Comparison of ENCODE assay signal across 8 mouse cellular contexts in the genomic region with DNA sequence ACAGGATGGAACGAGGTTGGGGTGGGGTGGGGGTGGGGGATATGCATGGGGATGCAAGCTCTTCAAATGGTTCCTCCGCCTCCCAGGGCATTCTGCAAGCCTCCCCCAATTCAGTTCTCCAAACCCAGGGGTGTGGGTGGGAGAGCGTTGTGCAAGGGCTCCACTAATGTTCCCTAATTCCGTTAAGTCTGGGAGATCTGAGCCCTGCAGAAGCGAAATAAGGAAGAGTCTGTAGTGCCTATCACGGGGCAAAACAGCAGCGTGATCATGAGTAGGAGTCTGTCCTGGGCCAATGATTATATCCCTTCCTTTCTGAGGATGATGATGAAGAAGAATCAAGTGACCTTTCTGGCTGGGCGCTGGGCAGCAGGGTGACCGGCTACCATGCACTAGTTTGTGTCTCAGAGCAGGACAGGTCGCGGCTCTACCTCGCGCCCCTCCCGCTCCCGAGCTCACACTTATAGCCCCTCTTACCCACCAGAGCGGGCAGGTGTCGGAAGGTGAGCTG. TPM values are rescaled to one million over a fixed set of nuclear protein-coding genes. Genes with fewer than 3 reads are reported as not detected.
DNase-seq lines count a peak whose midpoint lies in the region; ATAC-seq lines count a peak whose summit lies in the region.

No protein-coding gene starts in this region.

- peak overlapping the region; percentile 63 for H3K9ac ChIP-seq in embryonic facial prominence, embryonic 11.5 days (replicated peaks; ENCODE audit: low read length)
- peak overlapping the region; percentile 83 for H3K9ac ChIP-seq in heart, embryonic 14.5 days (ENCODE audit: low read length)
- peak overlapping the region; percentile 68 for H3K9ac ChIP-seq in liver, embryonic 11.5 days (ENCODE audit: low read depth, low read length)
- H3K9ac ChIP-seq in midbrain, embryonic 15.5 days = peak overlapping the region; percentile 51

- no peaks in the 10 kb centered on the region for H3K36me3 ChIP-seq in embryonic facial prominence, embryonic 11.5 days (replicated peaks; ENCODE audit: control insufficient read depth, insufficient read depth, low read depth, low read length)
- no peaks in the 10 kb centered on the region for H3K36me3 ChIP-seq in heart, embryonic 14.5 days (ENCODE audit: control insufficient read depth, insufficient read depth, low read length)
- H3K36me3 ChIP-seq in liver, embryonic 11.5 days (ENCODE audit: control insufficient read depth, insufficient read depth, low read length) = no peaks in the 10 kb centered on the region; the same call in 1 of the 2 replicates
- no peaks in the 10 kb centered on the region for H3K36me3 ChIP-seq in midbrain, embryonic 15.5 days (replicated peaks)

- no peak for ATAC-seq in embryonic facial prominence, embryonic 11.5 days (replicated peaks; ENCODE audit: insufficient number of reproducible peaks, low FRiP score, low TSS enrichment, low read depth)
- no peak for ATAC-seq in heart, embryonic 14.5 days (ENCODE audit: insufficient number of reproducible peaks, insufficient read depth, low FRiP score, low read depth)
- ATAC-seq in liver, embryonic 11.5 days (replicated peaks; ENCODE audit: low FRiP score) = peak; percentile 44
- ATAC-seq in midbrain, embryonic 15.5 days (replicated peaks) = no peak

- WGBS in embryonic facial prominence, embryonic 11.5 days = 2% methylated on average over 17 of the region's 17 CpGs
- WGBS in heart, embryonic 14.5 days = under 1% methylated on average over 17 of the region's 17 CpGs
- under 1% methylated on average over 17 of the region's 17 CpGs for WGBS in liver, embryonic 11.5 days
- WGBS in midbrain, embryonic 15.5 days = under 1% methylated on average over 17 of the region's 17 CpGs

- H3K27me3 ChIP-seq in embryonic facial prominence, embryonic 11.5 days (ENCODE audit: control insufficient read depth, insufficient read depth, low read length) = no peaks in the 10 kb centered on the region
- no peaks in the 10 kb centered on the region for H3K27me3 ChIP-seq in heart, embryonic 14.5 days (ENCODE audit: control insufficient read depth, insufficient read depth, low read length)
- H3K27me3 ChIP-seq in liver, embryonic 11.5 days (replicated peaks; ENCODE audit: control insufficient read depth, insufficient read depth, low read length) = no peaks in the 10 kb centered on the region
- peaks cover 26% of the 10 kb centered on the region for H3K27me3 ChIP-seq in midbrain, embryonic 15.5 days (replicated peaks)

- H3K27ac ChIP-seq in embryonic facial prominence, embryonic 11.5 days (replicated peaks; ENCODE audit: low read depth, low read length) = no peak overlapping the region
- peak overlapping the region; percentile 58 to 86 for H3K27ac ChIP-seq in heart, embryonic 14.5 days (replicated peaks in 1 of 2; ENCODE audit: control insufficient read depth in 1 of 2, insufficient read depth in 1 of 2, low read depth in 2 of 2, low read length in 2 of 2)
- H3K27ac ChIP-seq in liver, embryonic 11.5 days (ENCODE audit: low read depth, low read length) = peak overlapping the region; percentile 69
- no peak overlapping the region for H3K27ac ChIP-seq in midbrain, embryonic 15.5 days

- H3K4me3 ChIP-seq in embryonic facial prominence, embryonic 11.5 days (ENCODE audit: low read depth, low read length) = peak overlapping the region; percentile 62
- H3K4me3 ChIP-seq in heart, embryonic 14.5 days (ENCODE audit: control insufficient read depth in 1 of 2, insufficient read depth in 1 of 2, low read depth in 1 of 2, low read length in 2 of 2) = peak overlapping the region; percentile 60 to 80
- H3K4me3 ChIP-seq in liver, embryonic 11.5 days (ENCODE audit: low read depth, low read length) = peak overlapping the region; percentile 80
- peak overlapping the region; percentile 69 for H3K4me3 ChIP-seq in midbrain, embryonic 15.5 days

- H3K4me2 ChIP-seq in embryonic facial prominence, embryonic 11.5 days (ENCODE audit: low read depth, low read length) = peak overlapping the region; percentile 78
- H3K4me2 ChIP-seq in heart, embryonic 14.5 days (ENCODE audit: low read length) = peak overlapping the region; percentile 88
- H3K4me2 ChIP-seq in liver, embryonic 11.5 days = peak overlapping the region; percentile 87
- H3K4me2 ChIP-seq in midbrain, embryonic 15.5 days = peak overlapping the region; percentile 98

- H3K9me3 ChIP-seq in embryonic facial prominence, embryonic 11.5 days (replicated peaks; ENCODE audit: control insufficient read depth, low read length) = no peaks in the 10 kb centered on the region
- H3K9me3 ChIP-seq in heart, embryonic 14.5 days (ENCODE audit: control insufficient read depth, low read length) = no peaks in the 10 kb centered on the region
- H3K9me3 ChIP-seq in liver, embryonic 11.5 days (ENCODE audit: control insufficient read depth, low read length) = no peaks in the 10 kb centered on the region
- H3K9me3 ChIP-seq in midbrain, embryonic 15.5 days = no peaks in the 10 kb centered on the region

- peak; percentile 4 to 21 for DNase-seq in right cerebral cortex, adult 2 months (ENCODE audit: low spot score in 2 of 2)
- no peak for DNase-seq in right cerebral cortex, postnatal 4 days
- DNase-seq in embryonic facial prominence, embryonic 11.5 days (ENCODE audit: low spot score) = no peak
- DNase-seq in liver, embryonic 11.5 days (ENCODE audit: low spot score) = no peak
- no peak for DNase-seq in urinary bladder, postnatal 36 days (ENCODE audit: low spot score in 2 of 2)
- DNase-seq in frontal cortex, postnatal 10 days (ENCODE audit: low spot score in 2 of 2) = no peak

- no peaks in the 10 kb centered on the region; the same call in 1 of the 2 replicates for H3K4me1 ChIP-seq in embryonic facial prominence, embryonic 11.5 days (ENCODE audit: control insufficient read depth, insufficient read depth, low read length)
- peaks cover 12 to 29% of the 10 kb centered on the region in 2 experiments for H3K4me1 ChIP-seq in heart, embryonic 14.5 days (ENCODE audit: control insufficient read depth in 2 of 2, insufficient read depth in 2 of 2, low read length in 2 of 2)
- peaks cover 6% of the 10 kb centered on the region for H3K4me1 ChIP-seq in liver, embryonic 11.5 days (replicated peaks; ENCODE audit: control insufficient read depth, insufficient read depth, low read length)
- peaks cover 9% of the 10 kb centered on the region for H3K4me1 ChIP-seq in midbrain, embryonic 15.5 days

RNA-seq across cellular contexts. Expression of a gene that starts 0.6 kb away (rescaled TPM):
- polyA plus RNA-seq in embryonic facial prominence, embryonic 11.5 days (2014; fragmentation: Nextera tagmentation; extraction: Ambion mirVana) = 7.4 and 8.5 TPM in 2 replicates
- polyA plus RNA-seq in heart, embryonic 14.5 days (2014; fragmentation: Nextera tagmentation; extraction: Ambion mirVana) = 24.0 and 25.5 TPM in 2 replicates
- polyA plus RNA-seq in liver, embryonic 11.5 days (2014; fragmentation: Nextera tagmentation; extraction: Ambion mirVana) = 7.6 and 9.1 TPM in 2 replicates
- polyA plus RNA-seq in midbrain, embryonic 15.5 days (2015; fragmentation: Nextera tagmentation; extraction: Ambion mirVana) = 3.9 and 4.5 TPM in 2 replicates

Comparison
In these comparisons a context has a peak if more than half of its experiments do, and no peak if none do; other contexts are left out.
1. DNase-seq: peak in right cerebral cortex, adult 2 months (2 of 2); none in right cerebral cortex, postnatal 4 days (single experiment), embryonic facial prominence, embryonic 11.5 days (single experiment), liver, embryonic 11.5 days (single experiment), urinary bladder, postnatal 36 days (0 of 2) and frontal cortex, postnatal 10 days (0 of 2).
2. H3K27ac ChIP-seq: peak in heart, embryonic 14.5 days (2 of 2) and liver, embryonic 11.5 days (single experiment); none in embryonic facial prominence, embryonic 11.5 days (single experiment) and midbrain, embryonic 15.5 days (single experiment).
3. Peak in every context shown above with its lines, with median percentiles within 50 percentile points of each other: H3K4me2 ChIP-seq, H3K4me3 ChIP-seq and H3K9ac ChIP-seq.